ENCODE assay signal across 9 mouse cellular contexts in genomic region chr15:96520412-96521124, GRCm38 (mm10). TPM values are rescaled to one million over a fixed set of nuclear protein-coding genes. Genes with fewer than 3 reads are reported as not detected.
A peak's percentile ranks its signal among the peaks of the same experiment; 100 is the strongest.
DNase-seq lines count a peak whose midpoint lies in the region; ATAC-seq and TF ChIP-seq lines count a peak whose summit lies in the region.
"Had no signal": no experiment of that assay in that cellular context is flagged by ENCODE, and none has a peak within 500 bp of the region (broad histone marks: within the 10 kb centered on the region; RNA-seq: fewer than 3 reads in every experiment).

No protein-coding gene starts in this region.

- TF ChIP-seq EP300 in CH12.LX (IDR thresholded peaks at IDR 0.05; ENCODE audit: low read length): peak; percentile 90

- no peak overlapping the region for H3K4me3 ChIP-seq in intestine, postnatal 0 days (ENCODE audit: low read depth, low read length)
- no peak overlapping the region for H3K4me3 ChIP-seq in intestine, embryonic 16.5 days (ENCODE audit: low read length)
- H3K4me3 ChIP-seq in CH12.LX (replicated peaks in 1 of 3; ENCODE audit: low read depth in 2 of 3, low read length in 2 of 3, poor library complexity in 1 of 3): peak overlapping the region; percentile 5 to 43 (median 33)
- H3K4me3 ChIP-seq in cortical plate, adult 2 months (ENCODE audit: insufficient read depth, low read length): no peak overlapping the region
- H3K4me3 ChIP-seq in midbrain, embryonic 10.5 days: no peak overlapping the region
- H3K4me3 ChIP-seq: liver, embryonic 15.5 days had no signal

- DNase-seq in B cell, adult 2 months: peak; percentile 82 to 84
- peak; percentile 83 for DNase-seq in CH12.LX (ENCODE audit: extremely low read depth)
- peak; percentile 61 for DNase-seq in urinary bladder, postnatal 25 days (ENCODE audit: low spot score)
- DNase-seq in midbrain, embryonic 10.5 days (ENCODE audit: low spot score): no peak

- H3K9me3 ChIP-seq in intestine, postnatal 0 days (ENCODE audit: control insufficient read depth): no peaks in the 10 kb centered on the region
- no peaks in the 10 kb centered on the region for H3K9me3 ChIP-seq in intestine, embryonic 16.5 days (ENCODE audit: control insufficient read depth, low read length)
- no peaks in the 10 kb centered on the region for H3K9me3 ChIP-seq in CH12.LX (replicated peaks; ENCODE audit: low read length)
- H3K9me3 ChIP-seq in midbrain, embryonic 10.5 days (replicated peaks): no peaks in the 10 kb centered on the region
- H3K9me3 ChIP-seq: liver, embryonic 15.5 days had no signal

- dilution Hi-C loops in CH12.LX (cut with MboI; ENCODE audit: extremely low pct_ligation_motif_present, extremely low pct_unique_long_range_greater_than_20kb, low sequenced_read_pairs): no loop called here

- no peaks in the 10 kb centered on the region for H3K27me3 ChIP-seq in intestine, postnatal 0 days (replicated peaks; ENCODE audit: control insufficient read depth, insufficient read depth, low read length)
- H3K27me3 ChIP-seq in intestine, embryonic 16.5 days (replicated peaks; ENCODE audit: control insufficient read depth, insufficient read depth, low read length): no peaks in the 10 kb centered on the region
- H3K27me3 ChIP-seq in CH12.LX (replicated peaks): peaks cover 1% of the 10 kb centered on the region
- H3K27me3 ChIP-seq in midbrain, embryonic 10.5 days (ENCODE audit: low read depth, poor library complexity, severe bottlenecking): no peaks in the 10 kb centered on the region
- H3K27me3 ChIP-seq: liver, embryonic 15.5 days had no signal

- no peaks in the 10 kb centered on the region for H3K79me2 ChIP-seq in CH12.LX (replicated peaks; ENCODE audit: control insufficient read depth, extremely low read depth, insufficient read depth, poor library complexity, severe bottlenecking)

- H3K27ac ChIP-seq in intestine, postnatal 0 days (ENCODE audit: low read depth, low read length): no peak overlapping the region
- no peak overlapping the region for H3K27ac ChIP-seq in intestine, embryonic 16.5 days (ENCODE audit: low read length)
- peak overlapping the region; percentile 22; the same call in 1 of the 2 replicates for H3K27ac ChIP-seq in CH12.LX (ENCODE audit: insufficient read depth, low read depth)
- H3K27ac ChIP-seq in cortical plate, adult 2 months (ENCODE audit: insufficient read depth, low read length): no peak overlapping the region
- H3K27ac ChIP-seq in midbrain, embryonic 10.5 days (replicated peaks): no peak overlapping the region
- H3K27ac ChIP-seq: liver, embryonic 15.5 days had no signal

- TF ChIP-seq POLR2A in CH12.LX (IDR thresholded peaks at IDR 0.05; ENCODE audit: low read depth, low read length): no peak
- no peak for TF ChIP-seq POLR2A in cortical plate, adult 2 months (IDR thresholded peaks at IDR 0.05; ENCODE audit: extremely low read depth, insufficient read depth, low read length)

- TF ChIP-seq RAD21 in CH12.LX (IDR thresholded peaks at IDR 0.05; ENCODE audit: low read depth, low read length): peak; percentile 87

- no peaks in the 10 kb centered on the region for H3K36me3 ChIP-seq in intestine, postnatal 0 days (ENCODE audit: control insufficient read depth, insufficient read depth)
- no peaks in the 10 kb centered on the region for H3K36me3 ChIP-seq in intestine, embryonic 16.5 days (ENCODE audit: control insufficient read depth, insufficient read depth, low read length)
- H3K36me3 ChIP-seq in CH12.LX (replicated peaks in 1 of 2; ENCODE audit: control insufficient read depth in 1 of 2, insufficient read depth in 1 of 2, low read length in 1 of 2): no peaks in the 10 kb centered on the region
- H3K36me3 ChIP-seq in midbrain, embryonic 10.5 days: no peaks in the 10 kb centered on the region
- H3K36me3 ChIP-seq: liver, embryonic 15.5 days had no signal

- H3K4me2 ChIP-seq in intestine, postnatal 0 days (replicated peaks; ENCODE audit: low read depth): no peak overlapping the region
- no peak overlapping the region for H3K4me2 ChIP-seq in intestine, embryonic 16.5 days (ENCODE audit: low read depth, low read length)
- H3K4me2 ChIP-seq in CH12.LX (ENCODE audit: insufficient read depth, low read depth, poor library complexity, severe bottlenecking): peak overlapping the region; percentile 99
- H3K4me2 ChIP-seq: liver, embryonic 15.5 days had no signal

- in situ Hi-C loops in CH12.LX (cut with MboI; ENCODE audit: low pct_ligation_motif_present, low pct_unique_long_range_greater_than_20kb, low sequenced_read_pairs): loop anchor here (10.0 kb wide), 1 partner anchor 424 kb away; no protein-coding TSS in a partner anchor

- no peak overlapping the region for H3K9ac ChIP-seq in intestine, postnatal 0 days (ENCODE audit: low read depth, low read length)
- no peak overlapping the region for H3K9ac ChIP-seq in intestine, embryonic 16.5 days (ENCODE audit: low read depth, low read length)
- peak overlapping the region; percentile 66 for H3K9ac ChIP-seq in CH12.LX (ENCODE audit: insufficient read depth, low read depth)
- H3K9ac ChIP-seq: liver, embryonic 15.5 days had no signal

- ATAC-seq in intestine, postnatal 0 days: no peak
- no peak for ATAC-seq in intestine, embryonic 16.5 days
- ATAC-seq in megakaryocyte-erythroid progenitor cell, adult 5-6 weeks (replicated peaks; ENCODE audit: low FRiP score, low TSS enrichment, poor library complexity, severe bottlenecking): peak; percentile 68; the same call in 1 of the 2 replicates

- TF ChIP-seq CTCF in intestine, postnatal 0 days (IDR thresholded peaks at IDR 0.05; ENCODE audit: low read depth): peak; percentile 88
- TF ChIP-seq CTCF in CH12.LX (conservative IDR thresholded peaks at IDR 0.05 in 1 of 2, IDR thresholded peaks at IDR 0.05 in 1 of 2; ENCODE audit: low read depth in 2 of 2, low read length in 2 of 2): peak; percentile 84 to 93
- peak; percentile 55 for TF ChIP-seq CTCF in cortical plate, adult 2 months (IDR thresholded peaks at IDR 0.05; ENCODE audit: extremely low read depth, insufficient read depth, low read length)

- WGBS in intestine, postnatal 0 days: 76% methylated on average over 18 of the region's 18 CpGs
- WGBS in intestine, embryonic 16.5 days: 73% methylated on average over 18 of the region's 18 CpGs
- WGBS in midbrain, embryonic 10.5 days: 75% methylated on average over 18 of the region's 18 CpGs

- no peaks in the 10 kb centered on the region for H3K4me1 ChIP-seq in intestine, postnatal 0 days (replicated peaks; ENCODE audit: control insufficient read depth, insufficient read depth, low read length)
- H3K4me1 ChIP-seq in intestine, embryonic 16.5 days (ENCODE audit: control insufficient read depth, insufficient read depth, low read length): no peaks in the 10 kb centered on the region
- peaks cover 0 to 14% of the 10 kb centered on the region in 2 experiments; a peak in 2 of 4 replicates for H3K4me1 ChIP-seq in CH12.LX (ENCODE audit: control insufficient read depth in 1 of 2, insufficient read depth in 2 of 2)
- no peaks in the 10 kb centered on the region; the same call in 1 of the 2 replicates for H3K4me1 ChIP-seq in cortical plate, adult 2 months (ENCODE audit: control insufficient read depth, insufficient read depth, low read length)
- H3K4me1 ChIP-seq in midbrain, embryonic 10.5 days: peaks cover 9% of the 10 kb centered on the region
- H3K4me1 ChIP-seq: liver, embryonic 15.5 days had no signal

TF ChIP-seq in CH12.LX, 34 proteins besides CTCF, POLR2A, EP300 and RAD21 (continues in another document):
- TF ChIP-seq NRF1 (IDR thresholded peaks at IDR 0.05; ENCODE audit: low read depth, low read length) (no peak), JUN (IDR thresholded peaks at IDR 0.05; ENCODE audit: insufficient read depth, low read depth, low read length) (peak; percentile 94), KAT2A (IDR thresholded peaks at IDR 0.05; ENCODE audit: insufficient replicate concordance, low read length) (no peak), ETS1 (conservative IDR thresholded peaks at IDR 0.05; ENCODE audit: low read depth, low read length) (peak; percentile 77), SMC3 (IDR thresholded peaks at IDR 0.05; ENCODE audit: low read depth, low read length) (peak; percentile 67), GABPA (IDR thresholded peaks at IDR 0.05; ENCODE audit: insufficient replicate concordance, low read depth, low read length) (no peak), MYC (IDR thresholded peaks at IDR 0.05; ENCODE audit: low read depth, low read length) (peak; percentile 82), UBTF (IDR thresholded peaks at IDR 0.05; ENCODE audit: low read depth, low read length) (no peak), BHLHE40 (IDR thresholded peaks at IDR 0.05; ENCODE audit: low read depth, low read length) (peak; percentile 65), TBP (conservative IDR thresholded peaks at IDR 0.05; ENCODE audit: low read depth, low read length) (0 out of 2 replicates have a peak, but pooled peaks have one; percentile 26), ZKSCAN1 (IDR thresholded peaks at IDR 0.05; ENCODE audit: borderline replicate concordance, low read depth, low read length) (no peak), MAX (IDR thresholded peaks at IDR 0.05; ENCODE audit: low read length) (peak; percentile 72), MXI1 (IDR thresholded peaks at IDR 0.05; ENCODE audit: low read depth, low read length) (peak; percentile 8; the same call in 1 of the 2 replicates), CHD2 (IDR thresholded peaks at IDR 0.05; ENCODE audit: low read length) (peak; percentile 50; the same call in 1 of the 2 replicates), RCOR1 (conservative IDR thresholded peaks at IDR 0.05; ENCODE audit: low read depth, low read length) (0 out of 2 replicates have a peak, but pooled peaks have one; percentile 73), E2F4 (IDR thresholded peaks at IDR 0.05; ENCODE audit: insufficient replicate concordance, low read depth, low read length) (no peak), MAFK (IDR thresholded peaks at IDR 0.05; ENCODE audit: insufficient replicate concordance, low read length) (peak; percentile 84; the same call in 1 of the 2 replicates), USF1 (IDR thresholded peaks at IDR 0.05; ENCODE audit: low read depth, low read length) (no peak), MEF2A (IDR thresholded peaks at IDR 0.05; ENCODE audit: borderline replicate concordance, low read depth, low read length) (peak; percentile 64), USF2 (conservative IDR thresholded peaks at IDR 0.05; ENCODE audit: low read depth, low read length) (no peak)

RNA-seq across cellular contexts. Expression of gene Scaf11, which starts 59.9 kb away (rescaled TPM):
- polyA plus RNA-seq in intestine, postnatal 0 days (2015; fragmentation: Nextera tagmentation; extraction: Ambion mirVana): 47.8 and 57.4 TPM in 2 replicates
- polyA plus RNA-seq in intestine, embryonic 16.5 days (2015; fragmentation: Nextera tagmentation; extraction: Ambion mirVana): 68.5 and 70.1 TPM in 2 replicates
- total RNA-seq in CH12.LX (2012; rRNA removed) (57.2 and 63.9 TPM in 2 replicates), CH12.LX (2014; rRNA removed) (59.8 and 66.6 TPM in 2 replicates)
- polyA plus RNA-seq in CH12.LX (2012; ENCODE audit: insufficient read length, low read depth): 88.0 and 92.0 TPM in 2 replicates
- polyA plus RNA-seq in cortical plate, adult 2 months (2012; rRNA removed): 26.9 and 28.2 TPM in 2 replicates
- 96.8 and 113 TPM in 2 replicates for total RNA-seq in megakaryocyte-erythroid progenitor cell, adult 5-6 weeks (2014; fragmentation: Nextera tagmentation)
- 138 and 165 TPM in 2 replicates for total RNA-seq in megakaryocyte-erythroid progenitor cell, adult 5-6 weeks (2017)
- 88.9 and 102 TPM in 2 replicates for polyA plus RNA-seq in midbrain, embryonic 10.5 days (2016; fragmentation: Nextera tagmentation; extraction: Ambion mirVana)

Comparison
In these comparisons a context has a peak if more than half of its experiments do, and no peak if none do; other contexts are left out.
1. H3K4me3 ChIP-seq: peak in CH12.LX (3 of 3); none in intestine, postnatal 0 days (single experiment), intestine, embryonic 16.5 days (single experiment), cortical plate, adult 2 months (single experiment) and midbrain, embryonic 10.5 days (single experiment).
2. Peak in every context shown above with its lines, with median percentiles within 50 percentile points of each other: CTCF ChIP-seq.